Mouse (Mus musculus) right cerebral cortex, postnatal 36 days (tissue): ENCODE measurements around the gene Laptm5.
A peak's percentile ranks its signal among the peaks of the same experiment; 100 is the strongest.

Experiments used
- DNase-seq, 2 experiments: peaks; one replicate each; pipeline ENCODE4 v3.0.0; 2022; ENCODE audit warnings: low spot score in 2 of 2, mixed read lengths in 1 of 2

Gene Laptm5

DNA sequence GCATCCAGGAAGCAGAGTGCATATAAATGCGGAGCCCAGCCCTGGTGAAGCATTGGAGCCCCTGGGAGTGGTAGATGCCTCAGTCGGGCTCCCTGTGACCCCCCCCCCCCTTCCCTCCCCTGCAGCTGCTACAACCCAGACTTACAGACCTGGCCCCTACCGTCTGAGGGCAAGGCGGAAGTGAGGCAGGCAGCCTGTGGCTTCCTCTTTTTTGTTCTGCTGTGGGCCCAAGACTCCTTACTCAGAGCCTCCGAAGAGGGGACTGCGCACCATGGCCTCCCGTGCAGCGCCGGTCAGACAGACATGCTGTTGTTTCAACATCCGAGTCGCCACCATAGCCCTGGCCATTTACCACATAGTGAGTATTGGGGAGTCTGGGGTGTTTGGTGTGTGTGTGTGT, at the start of gene Laptm5:
Laptm5 (plus strand) TSS at position 49 of the 400 bp plus-strand sequence.
- no peak for DNase-seq

DNA sequence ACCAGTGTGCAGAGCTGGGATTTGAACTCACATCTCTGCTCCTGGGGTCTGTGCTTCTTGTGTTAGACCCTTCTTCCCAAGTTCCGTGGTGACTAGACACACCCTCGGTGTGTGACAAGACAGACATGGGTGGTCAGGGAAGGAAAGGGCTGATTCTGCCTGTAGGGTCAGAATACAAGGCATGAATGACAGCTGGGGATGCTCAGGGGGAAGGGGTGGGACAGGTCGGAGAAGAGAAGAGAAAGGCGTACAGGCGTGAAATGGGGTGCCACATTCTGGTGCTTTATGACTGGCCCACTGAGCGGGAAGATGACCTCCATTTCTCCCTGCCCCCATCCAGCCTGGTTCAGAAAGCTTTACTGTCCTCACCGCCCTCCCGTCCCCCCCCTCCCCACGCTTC, 47.5 kb upstream of the Laptm5 start:
- DNase-seq = no peak

DNA sequence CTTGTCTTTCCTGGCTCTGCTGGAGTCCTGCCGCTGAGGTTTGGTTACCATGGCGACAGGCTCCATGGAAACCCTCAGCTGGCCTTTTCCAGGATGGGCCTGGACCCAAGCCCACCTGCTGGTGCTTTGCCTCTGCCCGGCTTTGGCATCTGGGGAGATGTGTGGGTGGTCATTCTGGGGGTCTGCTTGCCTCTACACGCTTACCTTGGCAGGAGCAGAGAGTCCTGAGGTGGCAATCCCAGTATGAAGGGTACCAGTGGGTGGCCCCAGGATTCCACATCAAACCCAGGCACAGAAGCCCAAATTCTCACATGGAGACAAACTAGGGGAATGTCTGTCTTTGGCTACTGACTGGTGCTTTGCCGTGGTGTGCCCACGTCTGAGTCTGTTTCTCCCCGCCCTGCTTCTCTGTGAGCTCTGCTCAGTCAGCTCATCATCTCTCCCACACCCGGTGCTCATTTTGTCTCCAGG, 47.0 kb upstream of the Laptm5 start:
- peak; percentile 86 to 89 for DNase-seq

DNA sequence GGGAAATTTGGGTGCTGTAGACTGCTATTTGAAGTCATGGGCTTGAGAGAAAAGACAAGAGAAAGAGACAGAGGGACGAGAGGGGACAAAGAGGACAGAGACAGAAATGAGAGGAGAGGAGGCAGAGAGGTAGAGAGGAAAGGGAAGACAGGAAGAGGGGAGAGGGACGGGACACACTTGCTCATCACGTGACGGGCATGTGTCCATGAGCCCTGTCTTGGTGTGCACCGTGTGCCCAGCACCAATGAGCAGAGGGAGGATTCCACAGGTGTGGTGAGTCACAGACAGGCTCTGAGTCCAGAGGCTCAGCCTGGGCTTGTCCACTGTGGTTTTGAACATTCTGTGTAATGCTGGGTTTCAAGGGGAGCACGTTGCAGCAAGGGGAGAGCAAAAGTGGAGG, 45.0 kb upstream of the Laptm5 start:
- DNase-seq = no peak

DNA sequence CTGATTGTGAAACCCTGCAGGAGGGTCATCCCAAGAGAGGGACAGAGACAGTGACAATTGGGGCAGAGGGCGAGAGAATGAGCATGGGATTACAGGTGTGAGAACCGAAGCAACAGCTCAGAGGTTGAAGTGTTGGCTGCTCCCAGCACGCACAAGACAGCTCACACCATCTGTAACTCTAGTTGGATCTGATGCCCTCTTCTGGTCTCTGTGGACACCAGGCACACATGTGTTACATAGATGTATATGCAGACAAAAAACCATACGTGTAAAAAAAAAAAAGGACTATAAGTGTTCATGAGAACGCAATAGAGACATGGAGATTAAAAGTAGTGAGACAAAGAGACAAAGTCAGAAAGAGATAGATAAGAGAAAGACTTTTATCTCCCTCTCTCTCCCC, 44.1 kb upstream of the Laptm5 start:
- no peak for DNase-seq

DNA sequence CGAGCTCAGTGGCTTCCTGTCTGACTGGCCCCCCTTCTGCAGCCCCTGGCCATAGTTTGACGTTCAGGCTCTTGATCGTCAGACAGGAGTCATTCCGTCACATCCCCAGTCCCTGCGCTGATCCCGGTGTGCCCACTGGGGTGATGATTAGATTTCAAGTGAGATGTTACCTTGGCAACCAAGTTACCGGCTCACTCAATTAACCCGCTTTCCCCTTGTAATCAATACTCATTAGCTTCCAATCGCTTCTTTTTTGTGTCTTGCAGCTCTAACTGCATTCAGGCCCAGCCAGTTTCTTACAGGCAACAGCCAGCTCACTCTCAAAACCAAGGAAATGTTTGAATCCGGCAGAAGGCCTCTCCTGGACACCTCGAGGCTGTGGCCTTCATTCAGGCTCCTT, 40.5 kb upstream of the Laptm5 start:
- no peak for DNase-seq

DNA sequence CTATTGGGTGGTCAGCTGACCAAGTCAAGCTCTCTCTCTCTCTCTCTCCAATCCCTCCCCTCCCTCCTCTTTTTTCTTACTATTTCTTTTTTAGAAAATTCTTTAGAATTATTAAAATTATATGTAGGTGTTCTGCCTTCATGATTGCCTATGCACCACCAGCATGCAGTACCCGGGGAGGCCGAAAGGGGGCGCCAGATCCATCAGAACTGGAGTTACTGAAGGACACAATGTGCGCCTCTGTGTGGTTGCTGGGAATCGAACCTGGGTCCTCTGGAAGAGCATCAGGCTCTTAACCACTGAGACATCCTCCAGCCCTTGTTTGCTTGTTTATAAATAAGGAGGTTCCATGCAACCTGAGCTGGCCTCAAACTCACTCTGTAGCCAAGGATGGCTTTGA, 39.5 kb upstream of the Laptm5 start:
- DNase-seq = no peak

DNA sequence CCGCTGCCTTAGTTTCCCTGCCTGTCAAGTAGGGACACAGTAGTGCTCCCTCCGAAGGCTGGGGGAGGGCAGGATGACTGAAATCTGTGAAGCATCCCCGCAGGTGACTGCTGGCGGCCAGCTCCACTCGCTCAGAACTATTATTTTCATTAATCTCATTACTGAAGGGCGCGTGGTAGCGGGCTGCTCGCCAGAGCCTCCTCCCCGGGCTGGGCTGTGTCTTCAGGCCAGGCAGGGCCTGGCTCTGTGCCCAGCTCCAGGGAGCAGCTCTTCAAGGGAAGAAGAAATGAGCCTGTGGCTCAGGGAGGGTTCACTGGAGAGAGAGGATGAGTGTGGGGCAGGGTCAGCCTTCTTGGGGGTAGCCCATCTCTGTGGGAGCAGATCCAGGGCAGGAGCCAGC, 38.3 kb upstream of the Laptm5 start:
- DNase-seq = no peak

DNA sequence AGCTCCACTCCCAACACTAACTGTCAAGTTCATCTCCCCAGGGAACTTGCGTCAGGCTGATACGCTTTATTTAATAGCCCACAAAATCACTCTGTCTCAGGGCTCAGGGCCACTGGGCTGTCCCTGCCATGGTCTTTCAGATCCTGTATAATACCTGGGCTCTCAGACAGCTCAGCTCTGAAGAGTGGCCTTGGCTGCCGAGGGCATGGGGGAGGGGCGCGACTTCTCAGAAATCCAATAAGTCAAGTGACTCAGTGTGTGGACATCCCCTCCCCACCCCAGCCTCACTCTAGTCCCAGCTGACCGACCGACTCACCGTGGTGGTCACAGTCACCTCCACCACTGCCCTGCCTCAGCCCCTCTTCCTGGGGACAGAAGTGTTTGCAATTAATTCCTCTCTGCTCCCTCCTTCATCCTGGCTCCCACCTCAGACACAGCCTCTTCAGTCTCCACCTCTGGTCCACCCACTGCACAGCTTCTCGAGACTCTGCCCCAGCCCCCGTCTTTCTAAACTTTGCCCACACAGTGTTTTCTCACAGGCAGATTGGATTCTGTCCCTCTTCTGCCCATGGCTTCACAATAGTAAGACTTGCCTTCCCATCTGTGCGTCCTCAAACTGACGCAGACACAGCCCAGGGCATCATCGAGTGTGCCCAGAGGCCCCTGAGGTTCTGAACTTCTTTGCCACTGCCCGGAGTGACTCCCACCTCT, 36.8 kb upstream of the Laptm5 start:
- DNase-seq = no peak

DNA sequence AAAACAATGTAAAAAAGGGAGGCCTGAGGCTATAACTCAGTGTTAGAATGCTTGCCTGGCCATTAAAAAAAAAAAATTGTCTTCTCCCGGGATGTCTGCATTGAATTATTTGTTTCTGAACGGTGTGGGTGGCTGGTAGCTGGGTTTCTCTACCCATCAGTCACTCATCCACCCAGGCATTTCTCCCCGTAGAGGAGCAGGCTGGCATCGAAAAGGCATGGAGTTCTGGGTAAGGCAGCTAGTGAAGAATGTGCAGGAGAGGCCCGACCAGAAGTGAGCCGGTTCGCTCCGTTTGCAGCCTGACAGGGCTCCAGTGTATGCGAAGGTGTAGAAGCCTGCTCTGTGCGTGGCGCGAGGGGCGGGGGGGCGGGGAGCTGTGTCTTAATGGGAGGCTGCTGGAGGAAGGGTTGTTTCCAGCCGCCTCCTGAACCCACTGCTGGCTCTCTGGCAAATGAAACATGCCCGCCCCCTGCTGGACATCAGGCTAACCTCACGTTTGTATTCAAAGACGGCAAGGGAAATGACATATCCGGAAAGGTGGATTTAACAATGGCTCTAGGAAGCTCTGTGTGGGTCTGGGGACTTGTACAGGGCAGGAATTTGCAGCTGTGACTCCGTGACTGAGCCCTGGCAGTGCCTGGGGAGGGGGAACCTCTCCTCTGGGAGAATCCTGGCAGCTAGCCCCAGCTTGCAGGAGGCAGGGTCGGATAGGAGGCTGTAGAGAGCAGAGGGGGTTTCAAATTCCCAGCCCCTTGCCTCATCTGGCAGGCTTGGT, 34.5 kb upstream of the Laptm5 start:
- DNase-seq = peak; percentile 83 to 84

DNA sequence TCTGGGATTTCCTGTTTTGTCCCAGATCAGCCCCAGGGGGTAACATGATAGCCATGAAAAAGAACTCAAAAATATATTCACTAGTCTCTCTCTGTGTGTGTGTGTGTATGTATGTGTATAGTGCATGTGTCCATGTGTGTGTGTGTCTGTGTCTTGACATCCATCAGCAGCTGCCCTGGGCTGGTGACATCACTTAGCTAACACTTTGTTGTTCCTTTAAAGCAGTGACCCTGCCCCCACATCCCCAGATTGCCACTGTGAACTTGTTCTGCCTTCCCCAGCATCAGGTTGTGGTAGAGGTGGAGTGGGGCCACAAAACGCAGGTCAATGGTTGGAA, 33.9 kb upstream of the Laptm5 start:
- DNase-seq = no peak

DNA sequence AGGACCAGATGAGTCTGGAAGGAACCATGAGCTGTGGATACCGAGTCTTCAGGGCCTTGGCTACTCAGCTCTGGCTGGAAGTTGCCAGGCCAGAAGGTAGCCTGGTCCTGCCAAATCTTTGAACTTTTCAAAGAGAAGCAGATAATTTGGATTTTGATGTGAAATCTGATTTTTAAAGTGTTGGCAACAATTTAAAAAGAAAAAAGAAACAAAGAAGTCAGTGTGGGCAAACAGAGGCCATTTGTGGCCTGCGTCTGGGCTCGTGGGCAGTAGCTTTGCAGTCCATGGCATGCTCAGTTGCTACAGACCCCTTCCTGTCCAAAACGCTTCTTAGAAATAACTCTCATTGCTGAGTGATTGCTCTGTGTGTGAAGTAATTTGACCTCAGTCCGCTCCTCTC, 31.6 kb upstream of the Laptm5 start:
- DNase-seq = no peak

DNA sequence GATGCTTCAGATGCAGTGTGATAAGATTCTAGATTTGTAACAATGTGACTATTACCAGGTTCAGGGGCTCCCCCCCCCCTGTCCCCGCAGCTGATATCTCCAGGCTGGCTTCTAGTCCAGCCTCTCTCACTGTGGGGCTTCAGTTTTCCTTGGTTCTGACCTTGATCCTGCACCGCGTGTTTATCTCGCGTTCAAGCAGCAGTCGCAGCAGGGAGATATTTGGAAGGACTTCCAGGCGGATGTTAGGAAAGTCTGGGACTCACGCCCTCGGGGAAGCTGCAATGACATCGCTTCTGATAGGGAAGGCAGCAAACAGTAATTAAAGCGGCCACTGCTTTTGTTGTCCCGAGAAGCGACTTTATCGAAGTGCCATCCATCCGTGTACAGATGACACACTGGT, 30.2 kb upstream of the Laptm5 start:
- DNase-seq = no peak

DNA sequence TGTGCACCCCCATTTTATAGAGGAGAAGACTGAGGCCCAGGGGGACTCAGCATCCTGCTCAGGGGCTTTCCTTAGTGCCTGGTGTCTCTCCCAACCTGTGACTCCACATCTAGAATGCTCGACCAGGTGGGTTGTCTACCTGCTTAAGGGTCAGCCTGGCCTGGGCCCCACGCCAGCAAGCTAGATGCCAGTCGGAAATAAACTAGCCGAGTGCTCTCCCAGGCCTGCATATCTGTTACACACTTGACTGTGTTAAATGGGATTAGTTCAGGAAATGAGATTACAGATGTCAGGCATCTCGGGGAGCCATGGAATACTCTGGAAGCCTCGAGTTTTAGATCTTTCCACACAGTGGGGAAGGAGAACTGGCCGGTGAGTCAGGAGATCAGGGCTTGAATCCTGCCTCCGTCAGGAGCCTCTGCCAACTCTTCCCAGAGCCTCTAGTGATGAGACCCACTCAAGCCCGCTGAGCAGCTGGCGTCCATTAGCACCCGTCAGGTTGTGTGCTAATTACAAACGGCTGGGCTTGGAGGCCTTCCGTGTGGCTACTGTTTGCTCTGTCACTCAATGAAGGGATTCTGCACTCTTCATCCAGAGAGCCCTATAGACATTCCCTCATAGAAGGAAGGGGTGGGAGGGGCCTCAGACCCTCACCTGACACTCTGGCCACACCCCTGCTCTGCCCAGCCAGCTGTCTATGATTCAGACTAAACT, 28.9 kb upstream of the Laptm5 start:
- no peak for DNase-seq

DNA sequence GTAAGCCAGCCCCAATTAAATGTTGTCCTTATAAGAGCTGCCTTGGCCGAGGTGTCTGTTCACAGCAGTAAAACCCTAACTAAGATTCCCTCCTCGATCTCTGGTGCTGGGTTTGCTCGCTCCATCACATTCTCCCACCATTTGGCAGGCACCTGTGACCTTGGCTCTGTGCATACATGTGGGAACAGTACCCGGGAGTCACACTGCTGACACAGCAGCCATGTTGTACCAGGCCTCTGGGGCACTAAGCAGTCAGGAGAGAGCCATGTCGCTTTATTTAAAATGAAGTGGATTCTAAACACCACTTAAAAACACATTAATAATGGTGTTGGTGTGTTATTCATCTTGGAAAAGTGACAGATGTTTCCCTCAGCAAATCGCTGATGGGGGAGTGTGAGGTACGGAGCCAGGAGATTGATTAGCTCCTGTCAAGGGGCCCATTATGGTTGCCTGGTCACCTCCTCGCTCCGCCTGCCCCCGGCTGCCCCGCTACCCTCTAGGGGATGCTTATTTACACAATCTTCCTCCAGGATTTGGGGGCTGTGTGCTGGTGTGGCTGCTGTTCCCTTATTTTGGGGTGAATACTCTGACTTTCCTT, 25.7 kb upstream of the Laptm5 start:
- no peak for DNase-seq

DNA sequence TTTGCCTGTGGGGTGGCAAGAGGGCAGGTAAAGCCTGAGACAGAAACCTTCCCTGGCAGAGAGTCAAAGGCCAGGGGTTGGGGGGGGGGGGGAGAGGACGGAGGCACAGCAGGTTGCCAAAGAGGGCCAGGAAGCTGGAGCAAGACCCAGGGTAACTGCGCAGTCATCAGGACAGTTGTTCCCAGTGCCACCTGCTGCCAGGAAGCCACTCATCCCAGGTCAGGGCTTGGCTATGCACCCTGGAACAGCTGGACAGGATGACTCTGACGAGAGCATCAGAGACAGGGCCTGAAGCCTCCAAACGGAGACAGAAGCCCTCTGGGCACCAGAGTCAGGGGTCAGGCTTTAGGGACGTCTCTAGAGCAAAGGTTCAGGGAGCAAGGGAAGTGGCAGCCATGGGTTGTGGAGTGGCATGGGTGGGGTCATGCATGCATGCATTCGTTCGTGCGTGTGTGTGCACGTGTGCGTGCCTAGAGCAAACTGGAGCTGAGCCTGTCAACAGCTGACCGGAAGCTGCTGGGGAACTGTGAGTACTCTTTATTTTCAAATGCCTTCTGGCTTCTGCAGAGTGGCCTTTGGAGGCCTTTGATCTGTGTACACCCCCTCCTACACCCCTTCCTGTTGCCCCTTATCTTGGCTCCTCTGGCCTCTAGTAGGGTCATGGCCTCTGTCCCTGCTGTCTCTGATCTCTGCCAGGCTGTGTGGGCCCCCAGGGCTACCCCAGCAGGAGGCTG, 23.0 kb upstream of the Laptm5 start:
- DNase-seq = no peak

DNA sequence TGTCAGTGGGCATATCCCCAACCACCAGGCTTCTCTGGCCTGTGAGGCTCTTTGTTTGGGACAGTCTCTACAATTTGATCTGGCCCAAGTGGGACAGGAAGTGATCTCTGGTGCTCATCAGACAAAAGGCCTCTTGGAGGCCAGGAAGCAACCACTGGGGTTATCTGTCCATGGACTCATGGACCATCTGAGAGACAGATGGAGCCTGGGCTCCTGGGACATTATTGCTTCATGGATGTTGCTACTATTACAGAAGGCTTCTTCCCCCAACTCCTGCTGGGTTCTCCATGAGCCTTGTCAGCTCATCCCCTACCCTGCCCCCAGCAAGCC, 22.4 kb upstream of the Laptm5 start:
- no peak for DNase-seq

DNA sequence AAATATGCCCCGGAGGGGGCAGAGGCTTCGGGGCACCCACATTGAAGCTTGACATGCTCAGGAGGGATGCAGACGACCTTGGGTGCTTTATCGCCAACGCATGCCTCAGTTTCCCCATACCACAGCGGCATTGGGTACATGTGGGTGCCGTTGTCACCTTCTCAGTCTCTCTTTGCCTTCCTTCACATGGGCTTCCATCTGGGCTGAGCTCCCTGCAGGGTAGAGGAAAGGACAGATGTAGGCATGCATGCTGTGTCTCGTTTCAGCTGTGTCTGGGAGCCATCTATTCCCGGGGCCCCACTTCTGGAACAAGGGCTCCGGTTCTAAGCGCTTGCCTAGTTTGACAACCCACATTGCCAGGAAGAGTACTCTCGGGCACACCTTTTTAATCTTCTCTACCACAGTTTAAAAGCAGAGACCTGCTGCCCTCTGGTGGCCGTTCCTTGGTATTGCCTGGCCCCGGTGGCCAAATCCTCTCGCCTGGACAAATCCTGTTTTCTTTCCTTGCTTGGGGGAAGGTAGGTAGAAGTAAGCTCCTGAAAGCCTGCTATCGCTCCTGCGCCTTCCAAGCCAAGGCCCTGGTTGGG, 20.8 kb upstream of the Laptm5 start:
- DNase-seq = peak; percentile 57 to 75

DNA sequence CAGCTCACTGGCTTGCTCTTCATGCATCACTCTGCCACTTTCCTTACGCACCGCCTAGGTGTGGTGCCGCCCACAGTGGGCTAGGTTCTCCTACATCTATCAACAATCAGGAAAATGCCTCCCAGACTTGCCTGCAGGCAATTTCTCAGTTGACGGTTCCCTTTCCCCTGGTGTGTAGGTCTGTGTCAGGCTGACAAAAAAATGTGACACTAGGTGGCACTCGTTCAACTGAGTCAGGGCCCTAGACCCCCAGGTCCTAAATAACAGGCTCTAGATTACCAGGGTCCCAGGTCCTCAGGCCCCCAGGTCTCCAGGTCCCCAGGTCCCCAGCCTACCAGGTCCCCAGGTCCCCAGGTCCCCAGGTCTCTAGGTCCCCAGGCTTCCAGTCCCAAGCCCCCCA, 19.2 kb upstream of the Laptm5 start:
- DNase-seq = no peak

DNA sequence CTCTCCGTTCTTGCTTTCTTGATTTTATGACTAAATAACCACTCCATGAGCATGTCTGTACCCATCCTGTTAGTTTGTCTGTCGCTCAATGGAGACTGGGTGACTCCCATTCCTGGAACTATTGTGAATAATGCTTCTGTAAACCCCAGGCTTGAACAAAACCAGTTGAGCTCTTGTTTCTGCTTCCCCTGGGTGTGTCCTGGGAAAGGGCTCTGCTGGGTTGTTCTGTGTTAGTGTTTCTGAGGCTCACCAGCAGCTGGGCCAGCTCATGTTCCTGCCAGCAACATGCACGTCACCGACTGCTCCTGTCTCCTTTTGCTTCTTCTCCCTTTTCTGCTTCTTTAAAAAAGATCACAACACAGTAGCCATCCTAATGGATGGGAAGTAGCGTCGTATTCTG, 17.2 kb upstream of the Laptm5 start:
- DNase-seq = no peak

DNA sequence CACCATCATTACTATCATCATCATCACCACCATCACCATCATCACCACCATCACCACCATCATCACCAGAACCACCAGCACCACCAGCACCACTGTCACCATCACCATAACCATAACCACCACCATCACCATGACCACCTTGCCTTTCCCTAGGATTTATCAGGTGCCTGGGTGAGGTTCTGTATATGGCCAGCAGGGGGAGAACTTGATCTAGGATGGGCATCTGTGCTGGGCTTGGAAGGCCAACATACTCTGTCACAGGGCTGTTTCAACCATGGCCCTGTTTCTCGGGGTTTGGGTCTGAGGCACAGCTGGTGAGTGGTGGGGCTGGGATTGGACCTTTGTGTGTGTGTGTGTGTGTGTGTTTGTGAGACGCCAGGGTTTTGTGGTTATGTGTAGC, 16.6 kb upstream of the Laptm5 start:
- no peak for DNase-seq

DNA sequence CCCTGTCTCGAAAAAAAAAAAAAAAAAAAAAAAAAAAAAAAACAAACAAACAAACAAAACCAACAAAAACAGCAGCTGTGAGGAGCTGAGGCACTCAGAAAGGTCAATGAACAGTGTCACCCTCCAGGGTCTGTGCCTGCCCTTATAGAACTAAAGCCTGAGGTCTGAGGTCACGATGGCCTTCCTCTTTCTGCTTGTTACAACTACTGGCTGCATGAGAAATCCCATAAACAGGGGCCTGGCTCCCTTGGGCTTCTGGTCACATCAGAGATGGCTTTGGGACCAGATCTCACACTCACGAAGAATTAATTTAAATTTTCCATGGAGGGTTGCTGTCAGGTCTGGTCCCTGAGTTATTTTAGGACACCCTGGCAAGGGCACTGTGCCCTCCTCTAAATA, 13.5 kb upstream of the Laptm5 start:
- DNase-seq = no peak
